Mouse (Mus musculus) stomach, postnatal 0 days (tissue): ENCODE results near the gene Gpr108. TPM values are rescaled to one million over a fixed set of nuclear protein-coding genes. Genes with fewer than 3 reads are reported as not detected.

Experiments
- ATAC-seq: fragments of 200-750 bp; cut with Nextera tagmentation; 2 replicates; pipeline ENCODE4 v1.8.0; 2017; ENCODE audit not compliant: low FRiP score, low TSS enrichment
- DNase-seq: peaks from one replicate; pipeline ENCODE4 v3.0.0-alpha.2; 2016; ENCODE audit warnings: low spot score
- H3K27ac ChIP-seq: fragments of 300-500 bp; sonication (generic); replicated peaks from 2 replicates; pipeline ENCODE4 v1.5.1; 2014; ENCODE audit warnings: mild to moderate bottlenecking, control low read depth
- H3K27me3 ChIP-seq: fragments of 300-500 bp; sonication (generic); 2 replicates; pipeline ENCODE4 v1.6.1; 2014; ENCODE audit warnings: low read length; ENCODE audit not compliant: control insufficient read depth, insufficient read depth
- H3K36me3 ChIP-seq: fragments of 300-500 bp; sonication (generic); 2 replicates; pipeline ENCODE4 v1.6.1; 2014; ENCODE audit warnings: low read length, mixed read lengths; ENCODE audit not compliant: control insufficient read depth, insufficient read depth
- H3K4me1 ChIP-seq: fragments of 300-500 bp; sonication (generic); replicated peaks from 2 replicates; pipeline ENCODE4 v1.6.1; 2014; ENCODE audit warnings: antibody characterized with exemption; ENCODE audit not compliant: control insufficient read depth, insufficient read depth
- H3K4me2 ChIP-seq: fragments of 300-500 bp; sonication (generic); replicated peaks from 2 replicates; pipeline ENCODE4 v1.6.1; 2014; ENCODE audit warnings: low read depth, mild to moderate bottlenecking, control low read depth, moderate library complexity
- H3K4me3 ChIP-seq: fragments of 300-500 bp; sonication (generic); 2 replicates; pipeline ENCODE4 v1.5.1; 2014; ENCODE audit warnings: low read depth, low read length, control low read depth
- H3K9ac ChIP-seq: fragments of 300-500 bp; sonication (generic); 2 replicates; pipeline ENCODE4 v1.6.1; 2014; ENCODE audit warnings: mild to moderate bottlenecking, low read length, control low read depth, mixed read lengths
- H3K9me3 ChIP-seq: fragments of 300-500 bp; sonication (generic); 2 replicates; pipeline ENCODE4 v1.6.1; 2016; ENCODE audit warnings: low read length; ENCODE audit not compliant: control insufficient read depth
- CTCF ChIP-seq: IDR thresholded peaks from 2 replicates; pipeline ENCODE4 v1.5.1; 2016; ENCODE audit warnings: antibody characterized with exemption, low read depth, mild to moderate bottlenecking, moderate library complexity
- EP300 ChIP-seq: optimal IDR thresholded peaks from 2 replicates; pipeline ENCODE3; 2016; ENCODE audit warnings: antibody characterized with exemption
- WGBS: fragments of 180-500 bp; shearing (Covaris S2); extraction: QIAGEN DNeasy Blood & Tissue Kit; methylation state at CpG from one replicate; pipeline ENCODE4 v1.1.7; 2014; 5-methylcytosine and 5-hydroxymethylcytosine counted together
- polyA plus RNA-seq: library from polyadenylated mRNA; unstranded; fragments of >200 nt; fragmentation: Nextera tagmentation; extraction: Ambion mirVana; gene quantifications from 2 replicates; pipeline ENCODE4 v1.2.1, GENCODE M21; 2015

Gene Gpr108
- polyA plus RNA-seq, 1 experiment from 2014 or later, result 48.0 TPM

DNA sequence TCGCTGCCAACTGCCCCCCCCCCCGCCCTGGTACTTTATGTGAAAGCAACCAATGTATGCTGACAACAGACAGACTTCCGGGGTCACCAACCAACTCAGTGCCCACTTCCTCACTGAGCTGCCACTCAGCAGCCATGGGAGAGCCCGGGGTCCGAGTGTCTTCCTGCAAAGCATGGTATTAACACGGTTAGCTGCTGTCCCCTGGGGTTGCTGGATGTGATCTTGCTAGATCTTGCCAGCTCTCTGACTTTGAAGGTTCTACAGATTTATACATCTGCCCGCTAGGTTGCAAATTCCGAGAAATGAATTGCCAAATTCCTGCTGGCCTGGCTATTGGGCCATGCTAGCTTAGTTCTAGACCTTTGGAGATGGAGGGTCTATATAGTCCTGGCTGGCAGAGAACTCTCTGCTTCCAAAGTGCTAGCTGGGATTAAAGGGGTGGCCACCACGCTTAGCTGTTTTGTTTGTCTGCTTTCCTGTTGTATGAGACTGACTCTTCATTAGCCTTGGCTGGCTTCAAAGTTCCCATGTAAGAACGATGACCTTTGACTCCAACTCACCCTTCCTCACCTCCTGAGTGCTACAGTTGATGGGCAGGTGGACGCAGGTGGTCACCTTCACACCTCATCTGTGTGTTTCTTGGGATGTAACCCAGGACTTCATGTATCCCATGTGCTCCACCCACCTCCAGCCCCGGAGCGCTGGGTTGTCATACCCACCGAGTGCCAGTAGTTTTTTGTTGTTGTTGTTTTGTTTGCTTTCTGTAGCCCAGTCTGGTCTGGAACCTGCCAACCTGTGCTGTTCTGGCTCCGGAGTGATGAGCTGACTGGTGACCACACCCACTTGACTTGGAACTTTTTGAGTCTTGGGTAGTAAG lies 18.2 kb downstream of the Gpr108 start:
- TF ChIP-seq CTCF (no peak), EP300 (no peak)
- no peak overlapping the region for H3K4me2 ChIP-seq
- no peak overlapping the region for H3K9ac ChIP-seq
- no peak overlapping the region for H3K27ac ChIP-seq
- H3K4me3 ChIP-seq, result no peak overlapping the region
- peaks cover 2% of the 10 kb centered on the region; the same call in 1 of the 2 replicates for H3K36me3 ChIP-seq
- WGBS, result 78% methylated on average over 15 of the region's 15 CpGs
- H3K4me1 ChIP-seq, result peaks cover 4% of the 10 kb centered on the region
- ATAC-seq (no peak), DNase-seq (no peak)
- no peaks in the 10 kb centered on the region for H3K9me3 ChIP-seq
- H3K27me3 ChIP-seq, result no peaks in the 10 kb centered on the region

DNA sequence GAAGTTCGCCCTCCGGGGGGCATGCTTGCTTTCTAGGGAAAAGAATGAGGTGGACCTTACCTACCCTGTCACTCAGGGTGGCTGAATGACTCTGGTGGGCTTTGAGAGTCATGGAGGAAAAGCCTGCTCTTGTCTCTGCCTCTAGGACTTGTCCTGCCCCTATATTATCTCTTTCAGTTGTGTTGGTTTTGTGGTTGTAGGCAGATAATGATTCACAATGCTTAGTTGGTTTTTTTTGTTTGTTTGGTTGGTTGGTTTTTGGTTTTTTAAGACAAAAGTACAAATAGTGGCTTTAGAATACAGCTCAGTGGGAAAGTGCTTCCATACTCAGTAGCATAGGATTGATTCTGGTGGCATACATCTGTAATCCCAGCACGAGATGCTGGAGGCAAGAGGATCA lies 19.4 kb downstream of the Gpr108 start:
- H3K36me3 ChIP-seq, result no peaks in the 10 kb centered on the region
- no peak overlapping the region for H3K27ac ChIP-seq
- no peak overlapping the region for H3K4me2 ChIP-seq
- ATAC-seq (no peak), DNase-seq (no peak)
- no peak overlapping the region for H3K4me3 ChIP-seq
- no peaks in the 10 kb centered on the region for H3K27me3 ChIP-seq
- peaks cover 4% of the 10 kb centered on the region for H3K4me1 ChIP-seq
- H3K9me3 ChIP-seq, result no peaks in the 10 kb centered on the region
- TF ChIP-seq EP300 (no peak), CTCF (no peak)
- no peak overlapping the region for H3K9ac ChIP-seq
- WGBS, result 83% methylated on average over 3 of the region's 3 CpGs

DNA sequence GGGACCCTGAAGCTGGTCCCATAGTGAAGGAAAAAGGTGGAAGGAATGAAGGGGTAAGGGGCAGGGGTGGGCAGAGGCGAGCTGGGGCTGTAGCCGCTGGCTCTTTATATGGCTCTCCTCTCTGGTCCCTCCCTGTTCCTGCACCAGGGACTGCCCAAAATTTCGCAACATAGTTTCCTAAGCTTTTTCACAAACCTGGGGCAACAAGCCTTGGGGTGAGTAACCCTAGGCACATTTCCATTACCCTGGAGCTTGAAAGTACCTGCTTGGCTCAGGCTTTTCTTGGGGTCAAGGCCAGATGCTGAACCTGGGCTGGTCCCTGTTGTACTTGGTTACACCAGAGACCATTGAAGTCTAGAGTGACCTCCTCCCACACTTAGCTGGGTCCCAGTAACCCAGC lies 20.2 kb downstream of the Gpr108 start, which contains the start of gene C3:
Gene C3, minus strand, starts transcription at position 123 of the 400 bp plus-strand sequence.
- H3K9me3 ChIP-seq, result no peaks in the 10 kb centered on the region
- H3K4me3 ChIP-seq, result no peak within 1 kb of the TSS
- H3K9ac ChIP-seq, result no peak within 1 kb of the TSS
- no peak within 1 kb of the TSS for H3K27ac ChIP-seq
- H3K36me3 ChIP-seq, result no peaks in the 10 kb centered on the region
- H3K4me1 ChIP-seq, result peaks cover 4% of the 10 kb centered on the region
- WGBS, result 75% methylated on average over 3 of the region's 3 CpGs
- TF ChIP-seq EP300, result no peak
- TF ChIP-seq CTCF, result no peak
- no peaks in the 10 kb centered on the region for H3K27me3 ChIP-seq
- no peak within 1 kb of the TSS for H3K4me2 ChIP-seq
- no peak for ATAC-seq
- DNase-seq, result no peak

DNA sequence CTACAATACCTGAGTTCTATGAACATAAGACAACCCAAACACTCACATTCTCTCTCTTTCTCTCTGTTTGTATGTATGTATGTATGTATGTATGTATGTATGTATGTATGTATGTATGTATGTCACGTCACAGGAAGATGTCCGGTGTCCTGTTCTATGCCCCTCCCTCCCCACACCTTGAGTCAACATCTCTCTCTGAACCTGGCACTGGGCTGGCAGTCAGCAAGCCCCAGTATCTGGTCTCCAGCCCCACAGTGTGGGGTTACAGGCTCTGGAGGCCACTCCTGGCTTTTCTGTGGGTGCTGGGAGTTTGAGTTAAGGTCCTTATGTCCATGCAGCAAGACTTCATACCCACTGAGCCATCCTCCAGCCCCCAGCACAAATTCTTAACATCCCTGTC lies 20.8 kb downstream of the Gpr108 start:
- TF ChIP-seq EP300 (no peak), CTCF (no peak)
- DNase-seq (no peak), ATAC-seq (no peak)
- H3K27me3 ChIP-seq, result no peaks in the 10 kb centered on the region
- no peaks in the 10 kb centered on the region for H3K36me3 ChIP-seq
- H3K9ac ChIP-seq, result no peak overlapping the region
- no peaks in the 10 kb centered on the region for H3K9me3 ChIP-seq
- 57% methylated on average over 2 of the region's 2 CpGs for WGBS
- no peak overlapping the region for H3K4me2 ChIP-seq
- H3K4me1 ChIP-seq, result peaks cover 4% of the 10 kb centered on the region
- H3K4me3 ChIP-seq, result no peak overlapping the region
- H3K27ac ChIP-seq, result no peak overlapping the region

DNA sequence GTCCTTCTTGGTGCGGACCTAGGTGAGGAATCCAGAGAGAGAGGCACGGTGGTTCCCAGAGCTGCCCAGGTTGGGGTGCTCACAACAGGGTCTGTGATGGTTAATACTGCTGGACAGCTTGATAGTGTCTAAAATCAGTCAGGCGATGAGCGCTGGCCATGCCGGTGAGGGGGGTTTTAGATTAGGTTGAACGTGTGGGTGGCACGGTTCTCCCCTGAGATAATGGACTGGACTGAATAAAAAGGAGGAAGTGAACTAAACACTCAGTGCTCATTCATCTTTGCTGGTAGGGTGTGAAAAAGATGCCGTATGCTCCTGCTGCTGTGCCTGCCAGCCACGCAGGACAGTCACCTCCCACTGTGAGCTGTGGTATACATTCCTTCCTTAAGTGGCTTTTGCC lies 24.9 kb downstream of the Gpr108 start:
- TF ChIP-seq EP300 (no peak), CTCF (no peak)
- no peak overlapping the region for H3K4me3 ChIP-seq
- no peaks in the 10 kb centered on the region for H3K9me3 ChIP-seq
- H3K9ac ChIP-seq, result no peak overlapping the region
- no peaks in the 10 kb centered on the region for H3K4me1 ChIP-seq
- H3K36me3 ChIP-seq, result no peaks in the 10 kb centered on the region
- WGBS, result 57% methylated on average over 9 of the region's 9 CpGs
- DNase-seq, result no peak
- no peak for ATAC-seq
- H3K4me2 ChIP-seq, result no peak overlapping the region
- H3K27me3 ChIP-seq, result no peaks in the 10 kb centered on the region
- no peak overlapping the region for H3K27ac ChIP-seq

DNA sequence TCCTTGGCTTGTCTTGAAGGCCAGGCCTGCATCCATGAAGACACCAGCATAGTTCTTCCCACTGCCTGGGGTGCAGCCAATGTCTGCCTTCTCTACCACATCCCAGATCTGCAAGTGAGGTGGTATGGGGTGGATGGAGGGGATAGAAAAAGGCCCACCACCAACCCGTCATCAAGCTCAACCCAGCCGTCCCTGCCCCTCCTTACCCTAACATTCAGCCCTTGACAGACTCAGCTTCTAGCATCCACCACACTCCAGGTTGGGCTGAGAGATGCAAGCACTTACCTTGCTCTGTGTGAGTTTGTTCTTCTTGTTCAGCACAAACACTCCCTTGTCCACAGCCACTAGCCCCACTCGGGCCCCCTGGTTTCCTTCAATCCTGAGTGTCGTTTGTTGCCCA lies 26.3 kb downstream of the Gpr108 start:
- DNase-seq, result no peak
- Histone ChIP-seq H3K4me3 (no peak overlapping the region), H3K27me3 (no peaks in the 10 kb centered on the region), H3K9ac (no peak overlapping the region), H3K9me3 (no peaks in the 10 kb centered on the region), H3K27ac (no peak overlapping the region), H3K4me2 (no peak overlapping the region), H3K36me3 (no peaks in the 10 kb centered on the region), H3K4me1 (no peaks in the 10 kb centered on the region)
- 48% methylated on average over 4 of the region's 4 CpGs for WGBS
- no peak for ATAC-seq
- TF ChIP-seq EP300 (no peak), CTCF (no peak)
